Mouse (Mus musculus): ENCODE results near the gene Tmprss7.

The Tmprss7 gene

GRCm38 (mm10) chr16:45693558-45693957, at the start of gene Tmprss7:
Gene Tmprss7 (minus strand): TSS chr16:45693658.
- DNase-seq (ENCODE audit: low spot score in 2 of 2) = no peak

- DNase-seq (ENCODE audit: low spot score in 2 of 2) = peak; percentile 94 to 95
These were observed 49.4 kb upstream of the Tmprss7 start, which contains the start of gene Abhd10 for GRCm38 (mm10) chr16:45742615-45743476. Gene Abhd10 (minus strand): TSS chr16:45742955.

DNA sequence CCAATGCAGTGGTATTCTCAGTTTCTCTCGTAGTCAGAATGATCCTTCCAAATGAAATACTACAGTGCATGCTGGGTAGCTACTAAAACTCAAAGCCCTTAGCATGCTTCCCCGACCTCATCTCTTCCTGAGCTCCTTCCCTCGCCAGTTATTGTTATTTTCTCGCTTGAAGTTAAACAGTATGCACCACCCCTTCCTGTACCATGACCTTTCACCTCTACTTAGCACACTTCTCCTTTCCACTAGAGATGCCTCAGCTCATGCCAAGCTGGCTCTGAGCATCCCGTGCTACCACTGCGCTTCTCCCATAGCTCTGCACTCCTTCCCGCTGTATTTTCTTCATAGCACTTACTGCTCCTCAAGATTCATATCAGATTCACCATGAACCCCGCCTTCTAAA, 44.4 kb upstream of the Tmprss7 start:
- no peak for DNase-seq (ENCODE audit: low spot score in 2 of 2)

GRCm38 (mm10) chr16:45736724-45737123, 43.3 kb upstream of the Tmprss7 start:
- no peak for DNase-seq (ENCODE audit: low spot score in 2 of 2)

- DNase-seq (ENCODE audit: low spot score in 2 of 2) = no peak
These were observed 35.7 kb upstream of the Tmprss7 start for GRCm38 (mm10) chr16:45729163-45729562.

DNA sequence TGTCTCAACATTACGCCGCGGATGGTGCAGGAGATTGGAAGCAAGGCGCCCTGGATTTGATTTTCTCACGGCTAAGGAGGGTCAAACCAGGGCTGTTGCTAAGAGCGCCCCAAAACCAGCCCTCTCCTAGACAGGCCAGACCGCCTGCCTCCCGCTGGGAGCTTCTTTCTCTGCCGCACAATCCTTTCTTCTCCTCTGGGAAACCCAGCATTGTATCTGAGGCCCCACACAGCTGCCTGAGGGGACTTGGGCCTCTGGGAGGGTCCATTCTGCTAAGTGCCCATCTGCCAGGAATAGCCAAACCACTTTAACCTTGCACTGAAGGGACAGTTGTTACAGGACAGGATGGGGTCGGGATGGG, 31.3 kb upstream of the Tmprss7 start:
- no peak for DNase-seq (ENCODE audit: low spot score in 2 of 2)

- peak; percentile 70 to 72 for DNase-seq (ENCODE audit: low spot score in 2 of 2)
These were observed 30.7 kb upstream of the Tmprss7 start, which contains the start of gene Tagln3 for GRCm38 (mm10) chr16:45724061-45724741. Gene Tagln3 (minus strand): TSS chr16:45724608.

- no peak for DNase-seq (ENCODE audit: low spot score in 2 of 2)
These were observed 29.9 kb upstream of the Tmprss7 start for GRCm38 (mm10) chr16:45723172-45723901.

GRCm38 (mm10) chr16:45722460-45722951, 29.0 kb upstream of the Tmprss7 start:
- DNase-seq (ENCODE audit: low spot score in 2 of 2) = no peak

- no peak for DNase-seq (ENCODE audit: low spot score in 2 of 2)
These were observed 26.7 kb upstream of the Tmprss7 start for GRCm38 (mm10) chr16:45720022-45720630.

- DNase-seq (ENCODE audit: low spot score in 2 of 2) = no peak
These were observed 24.8 kb upstream of the Tmprss7 start for GRCm38 (mm10) chr16:45718296-45718695.

DNA sequence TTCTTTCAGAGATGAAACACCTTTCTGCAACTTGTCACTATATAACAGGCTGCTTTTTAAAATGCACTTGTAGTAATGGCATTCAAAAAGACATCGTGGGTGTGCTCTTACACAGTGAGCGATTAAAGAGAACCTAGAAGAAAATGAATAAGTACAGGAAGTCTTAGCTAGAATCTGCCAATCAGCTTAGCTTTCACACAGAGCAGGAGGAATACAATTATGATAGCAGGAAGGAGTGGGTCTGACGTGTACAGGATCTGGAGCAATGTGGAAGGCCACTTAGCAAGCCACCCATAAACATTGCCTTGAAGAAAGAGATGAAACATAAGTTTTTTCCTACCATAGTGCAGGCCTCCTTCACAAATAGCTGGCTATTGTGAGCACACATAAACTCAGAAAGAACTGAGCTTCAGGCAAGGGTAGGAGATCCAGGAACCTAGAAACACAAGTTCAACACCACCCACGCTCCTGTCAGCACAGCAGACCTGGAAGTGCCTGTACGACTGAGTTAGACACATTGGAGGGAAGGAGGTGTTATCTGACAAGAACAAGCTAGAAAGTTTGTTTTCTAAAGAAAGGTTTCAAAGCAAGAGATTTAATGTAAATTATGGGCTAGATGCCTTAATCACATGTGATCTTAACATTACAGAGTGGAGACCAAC, 21.2 kb upstream of the Tmprss7 start:
- no peak for DNase-seq (ENCODE audit: low spot score in 2 of 2)

- no peak for DNase-seq (ENCODE audit: low spot score in 2 of 2)
These were observed 20.4 kb upstream of the Tmprss7 start for GRCm38 (mm10) chr16:45713878-45714277.

DNA sequence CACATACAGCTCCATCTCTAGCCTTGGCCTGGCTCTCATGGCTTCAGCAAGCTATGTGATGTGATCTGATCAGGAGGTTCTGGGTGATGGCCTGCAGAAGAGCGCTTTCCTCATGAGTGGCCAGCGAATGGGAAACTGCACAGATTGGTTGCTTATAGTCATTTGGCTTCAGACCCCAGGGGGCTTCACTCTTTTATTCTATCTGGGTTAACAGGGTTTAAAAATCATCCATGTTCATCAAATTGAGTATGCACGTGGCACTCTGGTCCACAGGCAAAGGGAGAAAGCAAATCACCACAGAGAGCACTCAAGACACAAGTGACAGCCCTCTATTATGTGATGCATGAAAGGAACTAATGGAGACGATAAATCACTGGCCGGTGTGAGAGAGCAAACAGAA, 19.8 kb upstream of the Tmprss7 start:
- DNase-seq (ENCODE audit: low spot score in 2 of 2) = no peak

DNA sequence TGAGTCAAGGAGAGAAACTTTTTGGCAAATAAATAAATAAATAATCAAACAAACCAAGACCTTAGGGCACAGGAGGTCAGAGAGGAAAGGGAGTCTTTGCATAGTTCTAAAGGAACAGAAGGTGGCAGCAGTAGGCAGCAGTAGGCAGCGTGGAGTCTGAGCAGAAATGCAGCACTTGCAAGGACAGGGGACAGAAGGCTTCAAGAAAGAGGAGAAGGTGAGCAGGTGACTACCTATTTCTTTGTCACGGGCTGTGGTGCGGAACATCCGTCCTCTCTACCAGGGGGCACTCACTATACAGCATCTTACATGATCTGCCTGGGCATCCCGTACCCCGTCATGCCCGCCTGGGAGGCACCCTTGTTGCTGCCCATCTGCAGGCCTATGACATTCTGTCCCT, 17.8 kb upstream of the Tmprss7 start:
- no peak for DNase-seq (ENCODE audit: low spot score in 2 of 2)

DNA sequence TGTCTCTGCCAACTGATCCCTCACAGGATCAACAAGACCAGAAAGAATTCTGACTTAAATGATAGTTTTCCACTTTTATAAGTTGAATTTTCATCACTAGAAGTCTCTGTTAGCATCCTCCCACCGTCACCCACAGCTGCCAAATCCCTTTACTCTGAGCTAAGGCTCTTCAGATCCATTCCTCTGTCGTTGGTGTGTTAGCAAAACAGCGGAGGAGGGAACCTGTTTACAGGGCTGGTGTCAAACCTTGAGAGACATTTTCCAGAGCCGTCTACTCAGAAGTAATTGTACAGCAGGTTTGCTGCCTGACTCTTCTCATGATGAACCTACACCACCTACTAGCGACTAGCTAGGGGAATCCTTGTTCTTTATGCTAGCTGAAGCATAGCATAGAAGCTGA, 5.8 kb upstream of the Tmprss7 start:
- no peak for DNase-seq (ENCODE audit: low spot score in 2 of 2)

DNA sequence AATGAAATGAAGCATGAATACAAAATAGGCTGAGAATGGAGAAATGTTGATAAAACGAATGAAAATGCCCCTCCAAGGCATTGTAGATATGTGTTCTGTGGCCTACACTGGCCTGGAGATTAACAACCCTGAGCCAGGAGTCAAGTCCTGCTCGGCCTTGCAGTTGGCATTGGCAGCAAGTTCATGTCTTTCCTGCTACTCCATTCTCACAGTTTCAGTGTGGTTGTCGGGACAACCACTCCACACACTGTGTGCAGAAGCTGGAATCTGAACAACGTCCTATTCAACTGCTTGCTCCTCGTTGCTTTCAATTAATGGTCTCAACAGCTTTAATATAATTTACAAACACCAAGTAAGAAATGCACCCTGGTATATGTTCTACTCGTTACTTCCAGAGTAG, 4.5 kb upstream of the Tmprss7 start:
- DNase-seq (ENCODE audit: low spot score in 2 of 2) = no peak

DNA sequence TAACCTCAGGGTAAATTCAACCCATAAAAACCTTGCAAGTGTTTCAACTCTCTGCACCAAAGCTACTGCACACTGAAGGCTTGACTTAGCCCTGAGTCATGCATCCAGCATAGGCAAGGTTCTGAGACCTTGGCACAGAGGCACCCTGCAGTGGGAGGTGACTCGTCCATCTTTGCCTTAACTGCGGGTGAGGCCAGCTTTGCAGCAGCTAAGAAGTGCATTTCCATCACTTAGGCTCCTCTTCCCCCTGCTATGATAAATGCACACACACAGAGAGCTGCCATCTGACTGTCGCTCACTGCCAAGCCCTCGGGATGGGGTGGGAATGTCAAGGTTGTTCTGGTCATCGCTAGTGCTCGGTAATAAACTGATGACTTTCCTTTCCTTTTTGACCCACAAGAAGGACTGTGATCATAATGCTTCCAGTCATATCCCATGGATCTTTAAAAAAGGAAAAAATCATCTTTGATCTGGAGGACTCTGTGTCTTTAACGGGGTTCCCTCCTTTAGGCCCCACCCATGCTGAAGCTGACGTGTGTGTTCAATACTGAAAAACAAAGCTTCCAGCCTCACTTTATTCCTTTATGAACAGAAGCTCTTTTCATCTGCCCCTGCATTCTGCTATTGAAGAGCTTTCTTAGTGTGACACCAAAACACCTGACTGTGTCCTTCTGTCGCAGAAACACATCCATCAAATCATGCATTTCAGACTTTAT, 2.1 kb upstream of the Tmprss7 start:
- DNase-seq (ENCODE audit: low spot score in 2 of 2) = no peak

DNA sequence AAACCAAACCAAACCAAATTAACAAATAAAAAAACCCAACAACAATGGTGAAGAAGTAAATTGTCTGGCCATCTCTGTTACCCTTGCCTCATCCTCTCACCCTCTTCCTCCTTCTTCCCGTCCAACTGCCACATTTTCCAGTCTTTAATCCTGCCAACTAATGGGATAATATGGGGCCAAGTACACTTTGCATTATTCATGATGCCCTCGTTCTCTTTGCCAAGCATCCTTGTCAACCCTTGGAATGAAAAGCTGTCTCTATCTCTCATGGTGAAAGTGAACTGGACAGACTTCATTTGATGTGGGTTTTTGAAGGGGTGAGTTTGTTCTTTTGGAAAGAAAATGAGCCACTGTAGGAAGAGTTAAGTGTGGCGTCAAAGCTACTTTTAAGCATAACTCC, 607 bp downstream of the Tmprss7 start:
- DNase-seq (ENCODE audit: low spot score in 2 of 2) = no peak

- peak in 1 of 2 experiments; percentile 44 for DNase-seq (ENCODE audit: low spot score in 2 of 2)
These were observed 3.3 kb downstream of the Tmprss7 start for GRCm38 (mm10) chr16:45690178-45690577.

DNA sequence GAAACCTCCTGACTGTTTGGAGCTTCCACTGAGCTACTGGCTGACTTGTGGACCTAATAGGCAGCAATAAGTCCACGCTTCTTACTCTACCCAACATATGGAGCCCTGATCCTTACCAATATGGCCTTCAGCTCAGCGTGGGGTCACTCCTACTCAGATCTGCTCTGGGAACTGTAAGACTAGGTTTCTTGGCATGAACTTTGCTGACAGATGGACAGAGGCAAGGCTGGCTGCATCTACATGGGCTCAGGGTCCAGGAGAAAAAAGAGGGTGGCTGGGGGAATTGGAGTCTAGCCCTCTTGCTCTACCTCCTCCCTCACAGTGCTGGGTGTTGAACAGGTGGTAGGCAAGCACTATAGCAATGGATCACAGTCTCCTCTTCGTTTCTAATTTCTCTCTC, 6.6 kb downstream of the Tmprss7 start:
- no peak for DNase-seq (ENCODE audit: low spot score in 2 of 2)
